Mouse (Mus musculus): Measurements from ENCODE around the gene Tmem220.

Gene Tmem220

GRCm38 (mm10) chr11:67024867-67025477, at the start of gene Tmem220:
Tmem220 (plus strand) TSS chr11:67025154.
- peak; percentile 95 for DNase-seq (ENCODE audit: low spot score)

GRCm38 (mm10) chr11:66975606-66976330, 49.2 kb upstream of the Tmem220 start:
- DNase-seq (ENCODE audit: low spot score), result no peak

- no peak for DNase-seq (ENCODE audit: low spot score)
Observed at GRCm38 (mm10) chr11:66981336-66982115, 43.4 kb upstream of the Tmem220 start.

- peak; percentile 37 for DNase-seq (ENCODE audit: low spot score)
Observed at GRCm38 (mm10) chr11:66982794-66983193, 42.2 kb upstream of the Tmem220 start.

- DNase-seq (ENCODE audit: low spot score), result peak; percentile 50
Observed at GRCm38 (mm10) chr11:66983422-66984164, 41.4 kb upstream of the Tmem220 start.

- DNase-seq (ENCODE audit: low spot score), result peak; percentile 75
Observed at GRCm38 (mm10) chr11:66984165-66985135, 40.5 kb upstream of the Tmem220 start.

GRCm38 (mm10) chr11:66985136-66985702, 39.7 kb upstream of the Tmem220 start:
- no peak for DNase-seq (ENCODE audit: low spot score)

- DNase-seq (ENCODE audit: low spot score), result no peak
Observed at GRCm38 (mm10) chr11:66992150-66992549, 32.8 kb upstream of the Tmem220 start.

GRCm38 (mm10) chr11:66993674-66994073, 31.3 kb upstream of the Tmem220 start:
- no peak for DNase-seq (ENCODE audit: low spot score)

- no peak for DNase-seq (ENCODE audit: low spot score)
Observed at GRCm38 (mm10) chr11:66996446-66996845, 28.5 kb upstream of the Tmem220 start.

- peak; percentile 89 for DNase-seq (ENCODE audit: low spot score)
Observed at GRCm38 (mm10) chr11:66998467-66999403, 26.2 kb upstream of the Tmem220 start.

- no peak for DNase-seq (ENCODE audit: low spot score)
Observed at GRCm38 (mm10) chr11:67000671-67001070, 24.3 kb upstream of the Tmem220 start.

- no peak for DNase-seq (ENCODE audit: low spot score)
Observed at GRCm38 (mm10) chr11:67001717-67002116, 23.2 kb upstream of the Tmem220 start.

- no peak for DNase-seq (ENCODE audit: low spot score)
Observed at GRCm38 (mm10) chr11:67002911-67003310, 22.0 kb upstream of the Tmem220 start.

- no peak for DNase-seq (ENCODE audit: low spot score)
Observed at GRCm38 (mm10) chr11:67007961-67008360, 17.0 kb upstream of the Tmem220 start.

GRCm38 (mm10) chr11:67008528-67008927, 16.4 kb upstream of the Tmem220 start:
- no peak for DNase-seq (ENCODE audit: low spot score)

- DNase-seq (ENCODE audit: low spot score), result no peak
Observed at GRCm38 (mm10) chr11:67010430-67010829, 14.5 kb upstream of the Tmem220 start.

GRCm38 (mm10) chr11:67011635-67012034, 13.3 kb upstream of the Tmem220 start:
- no peak for DNase-seq (ENCODE audit: low spot score)

GRCm38 (mm10) chr11:67017801-67018591, 7.0 kb upstream of the Tmem220 start:
- no peak for DNase-seq (ENCODE audit: low spot score)

All from lung, postnatal 25 days (tissue).